In genomic region chr14:57737089-57737488, GRCm38 (mm10) we compare ENCODE assay signal across 18 mouse cellular contexts. TPM values are rescaled to one million over a fixed set of nuclear protein-coding genes. Genes with fewer than 3 reads are reported as not detected.
DNase-seq lines count a peak whose midpoint lies in the region; ATAC-seq and TF ChIP-seq lines count a peak whose summit lies in the region.
"Had no signal": no experiment of that assay in that cellular context is flagged by ENCODE, and none has a peak within 500 bp of the region (broad histone marks: within the 10 kb centered on the region; RNA-seq: fewer than 3 reads in every experiment).

No protein-coding gene starts in this region.

- peak overlapping the region; percentile 4; the same call in 1 of the 2 replicates for H3K27ac ChIP-seq in gastrocnemius, adult 2 months
- H3K27ac ChIP-seq in layer of hippocampus, adult 2 months = peak overlapping the region; percentile 32; the same call in 1 of the 2 replicates
- H3K27ac ChIP-seq: forebrain, embryonic 12.5 days; hindbrain, embryonic 13.5 days; midbrain, embryonic 15.5 days had no signal

- no peak for DNase-seq in gastrocnemius, adult 2 months
- DNase-seq in gastrocnemius, postnatal 25 days = no peak
- no peak for DNase-seq in layer of hippocampus, adult 2 months (ENCODE audit: low spot score in 2 of 2)
- no peak for DNase-seq in layer of hippocampus, adult 9-11 months
- DNase-seq in urinary bladder, postnatal 14 days (ENCODE audit: low spot score) = peak; percentile 21
- DNase-seq in urinary bladder, postnatal 4 days (ENCODE audit: low spot score in 2 of 2) = no peak
- DNase-seq in yolk sac, embryonic 10.5 days (ENCODE audit: low spot score) = peak; percentile 46
- DNase-seq: adrenal gland, postnatal 14 days; cerebellum, postnatal 25 days; lung, adult 18-20 months; retina, postnatal 1 day; thymus, adult 2 months had no signal

- no peak for TF ChIP-seq CTCF in gastrocnemius, adult 2 months (IDR thresholded peaks at IDR 0.05)
- TF ChIP-seq CTCF in layer of hippocampus, adult 2 months (conservative IDR thresholded peaks at IDR 0.05) = no peak

- no peak for ATAC-seq in CD4-positive, CD25-positive, alpha-beta regulatory T cell, adult 4 months
- ATAC-seq: midbrain, embryonic 15.5 days had no signal

- intact Hi-C loops in gastrocnemius, adult 2 months (cut with DNase I) = no loop called here

- H3K4me3 ChIP-seq in gastrocnemius, adult 2 months = no peak overlapping the region
- no peak overlapping the region for H3K4me3 ChIP-seq in layer of hippocampus, adult 2 months
- H3K4me3 ChIP-seq: embryonic facial prominence, embryonic 12.5 days; forebrain, embryonic 12.5 days; hindbrain, embryonic 13.5 days; midbrain, embryonic 15.5 days had no signal

RNA-seq across cellular contexts. Expression of gene Gm49361, which starts 8.8 kb away (rescaled TPM):
- not detected for total RNA-seq in gastrocnemius, adult 2 months (2021)
- under 1 TPM in 1 of 2 experiments, not detected in 1; 0.51 TPM for total RNA-seq in gastrocnemius, postnatal 25 days (2021)
- total RNA-seq in layer of hippocampus, adult 2 months (2021) = 1 to 10 TPM in 1 of 2 experiments, under 1 TPM in 1; 0.32 to 3.1 TPM
- not detected for polyA plus RNA-seq in CD4-positive, CD25-positive, alpha-beta regulatory T cell, adult 4 months (2017; shearing (Covaris generic))
- polyA plus RNA-seq: embryonic facial prominence, embryonic 12.5 days; forebrain, embryonic 12.5 days; hindbrain, embryonic 13.5 days; midbrain, embryonic 15.5 days; neural tube, embryonic 11.5 days; thymus, adult 2 months had no signal

RNA-seq across cellular contexts. Expression of gene Lats2, which starts 21.1 kb away (rescaled TPM):
- total RNA-seq in gastrocnemius, adult 2 months (2021) = 10 to 100 TPM; 23.7 to 24.2 TPM
- 10 to 100 TPM; 13.6 to 19.8 TPM for total RNA-seq in gastrocnemius, postnatal 25 days (2021)
- total RNA-seq in layer of hippocampus, adult 2 months (2021) = 10 to 100 TPM; 42.5 to 49.0 TPM
- polyA plus RNA-seq in CD4-positive, CD25-positive, alpha-beta regulatory T cell, adult 4 months (2017; shearing (Covaris generic)) = 10 to 100 TPM; 25.6 to 25.8 TPM

Comparison
In these comparisons a context has a peak if more than half of its experiments do, and no peak if none do; other contexts are left out.
1. DNase-seq: peak in urinary bladder, postnatal 14 days (single experiment) and yolk sac, embryonic 10.5 days (single experiment); none in gastrocnemius, adult 2 months (single experiment), gastrocnemius, postnatal 25 days (single experiment), layer of hippocampus, adult 2 months (0 of 2), layer of hippocampus, adult 9-11 months (single experiment) and urinary bladder, postnatal 4 days (0 of 2).